Mouse (Mus musculus) lung, embryonic 15.5 days (tissue): ENCODE measurements around the gene Cdh24. TPM values are rescaled to one million over a fixed set of nuclear protein-coding genes. Genes with fewer than 3 reads are reported as not detected.
"Not testable (repeated sequence)": the region's sequence is repeated elsewhere in the genome, so short reads cannot be mapped to it uniquely, and the experiment has no call there.

ENCODE experiments used
- ATAC-seq: fragments of 200-750 bp; cut with Nextera tagmentation; 2 replicates; pipeline ENCODE4 v1.8.0; 2017; ENCODE audit warnings: moderate number of reproducible peaks, borderline replicate concordance; ENCODE audit not compliant: low FRiP score, low TSS enrichment; ENCODE audit errors: extremely low read depth
- H3K27ac ChIP-seq: fragments of 300-500 bp; sonication (generic); 2 replicates; pipeline ENCODE4 v1.5.1; 2015; ENCODE audit warnings: moderate library complexity, mild to moderate bottlenecking, inconsistent platforms
- H3K27me3 ChIP-seq: fragments of 300-500 bp; sonication (generic); 2 replicates; pipeline ENCODE4 v1.6.1; 2015; ENCODE audit warnings: inconsistent platforms
- H3K36me3 ChIP-seq: fragments of 300-500 bp; sonication (generic); 2 replicates; pipeline ENCODE4 v1.6.1; 2015; ENCODE audit warnings: inconsistent platforms
- H3K4me1 ChIP-seq: fragments of 300-500 bp; sonication (generic); 2 replicates; pipeline ENCODE4 v1.6.1; 2015; ENCODE audit warnings: inconsistent platforms
- H3K4me2 ChIP-seq: fragments of 300-500 bp; sonication (generic); 2 replicates; pipeline ENCODE4 v1.6.1; 2015; ENCODE audit warnings: inconsistent platforms, mild to moderate bottlenecking, moderate library complexity
- H3K4me3 ChIP-seq: fragments of 300-500 bp; sonication (generic); 2 replicates; pipeline ENCODE4 v1.5.1; 2015; ENCODE audit warnings: mild to moderate bottlenecking, inconsistent platforms
- H3K9ac ChIP-seq: fragments of 300-500 bp; sonication (generic); 2 replicates; pipeline ENCODE4 v1.6.1; 2015; ENCODE audit warnings: inconsistent platforms
- H3K9me3 ChIP-seq: fragments of 300-500 bp; sonication (generic); 2 replicates; pipeline ENCODE4 v1.6.1; 2016; ENCODE audit warnings: inconsistent platforms
- WGBS: fragments of 180-500 bp; shearing (Covaris S2); methylation state at CpG from one replicate; pipeline ENCODE4 v1.1.7; 2015; 5-methylcytosine and 5-hydroxymethylcytosine counted together
- polyA plus RNA-seq: library from polyadenylated mRNA; unstranded; fragments of >200 nt; fragmentation: Nextera tagmentation; extraction: Ambion mirVana; gene quantifications from 2 replicates; pipeline ENCODE4 v1.2.1, GENCODE M21; 2015

The Cdh24 gene
- polyA plus RNA-seq, 1 experiment from 2014 or later: 4.2 TPM

- peak within 1 kb of the TSS; percentile 70 for H3K4me2 ChIP-seq
- H3K9me3 ChIP-seq: no peaks in the 10 kb centered on the region
- under 1% methylated on average over 25 of the region's 25 CpGs for WGBS
- H3K9ac ChIP-seq: peak within 1 kb of the TSS; percentile 87
- H3K27me3 ChIP-seq: no peaks in the 10 kb centered on the region
- peak within 1 kb of the TSS; percentile 79 for H3K27ac ChIP-seq
- ATAC-seq: peak; percentile 80; the same call in 1 of the 2 replicates
- peak within 1 kb of the TSS; percentile 89 for H3K4me3 ChIP-seq
- H3K36me3 ChIP-seq: peaks cover 24% of the 10 kb centered on the region
- peaks cover 12% of the 10 kb centered on the region for H3K4me1 ChIP-seq
These were observed 23.2 kb downstream of the Cdh24 start, which contains the start of gene Psmb5 for GRCm38 (mm10) chr14:54617897-54618365. Gene Psmb5 (minus strand): TSS chr14:54618022.

- Histone ChIP-seq H3K4me2 (peak overlapping the region; percentile 70), H3K27me3 (no peaks in the 10 kb centered on the region), H3K27ac (peak overlapping the region; percentile 79), H3K9ac (peak overlapping the region; percentile 87), H3K36me3 (peaks cover 30% of the 10 kb centered on the region), H3K4me1 (peaks cover 12% of the 10 kb centered on the region), H3K4me3 (peak overlapping the region; percentile 89), H3K9me3 (no peaks in the 10 kb centered on the region)
- peak; percentile 52 for ATAC-seq
- 1% methylated on average over 38 of the region's 38 CpGs for WGBS
These were observed 23.8 kb downstream of the Cdh24 start for GRCm38 (mm10) chr14:54617152-54617896.

- peaks cover 37% of the 10 kb centered on the region for H3K36me3 ChIP-seq
- no peak for ATAC-seq
- no peaks in the 10 kb centered on the region for H3K27me3 ChIP-seq
- 91% methylated on average over 16 of the region's 16 CpGs for WGBS
- peaks cover 12% of the 10 kb centered on the region for H3K4me1 ChIP-seq
- H3K4me3 ChIP-seq: peak overlapping the region; percentile 89; the same call in 1 of the 2 replicates
- no peak overlapping the region for H3K27ac ChIP-seq
- H3K4me2 ChIP-seq: no peak overlapping the region
- H3K9ac ChIP-seq: no peak overlapping the region
- no peaks in the 10 kb centered on the region for H3K9me3 ChIP-seq
These were observed 24.8 kb downstream of the Cdh24 start for GRCm38 (mm10) chr14:54616226-54616825.

GRCm38 (mm10) chr14:54614130-54614529 lies 27.0 kb downstream of the Cdh24 start:
- WGBS: 84% methylated on average over 16 of the region's 16 CpGs
- Histone ChIP-seq H3K4me1 (peaks cover 12% of the 10 kb centered on the region), H3K36me3 (peaks cover 37% of the 10 kb centered on the region)
- ATAC-seq, H3K27ac ChIP-seq, H3K9ac ChIP-seq, H3K9me3 ChIP-seq, H3K4me2 ChIP-seq, H3K27me3 ChIP-seq, H3K4me3 ChIP-seq: not testable (repeated sequence)

- Histone ChIP-seq H3K27me3 (no peaks in the 10 kb centered on the region), H3K4me3 (no peak overlapping the region), H3K9ac (no peak overlapping the region), H3K4me1 (peaks cover 3% of the 10 kb centered on the region; the same call in 1 of the 2 replicates), H3K27ac (no peak overlapping the region), H3K9me3 (no peaks in the 10 kb centered on the region), H3K4me2 (no peak overlapping the region), H3K36me3 (peaks cover 31% of the 10 kb centered on the region)
- ATAC-seq: no peak
- WGBS: 67% methylated on average over 6 of the region's 6 CpGs
These were observed 30.5 kb downstream of the Cdh24 start for GRCm38 (mm10) chr14:54610648-54611047.

- Histone ChIP-seq H3K27me3 (no peaks in the 10 kb centered on the region), H3K9ac (no peak overlapping the region), H3K4me2 (no peak overlapping the region), H3K27ac (no peak overlapping the region), H3K4me1 (peaks cover 3% of the 10 kb centered on the region; the same call in 1 of the 2 replicates), H3K4me3 (no peak overlapping the region), H3K9me3 (no peaks in the 10 kb centered on the region), H3K36me3 (peaks cover 25% of the 10 kb centered on the region)
- 82% methylated on average over 4 of the region's 4 CpGs for WGBS
- ATAC-seq: no peak
These were observed 31.2 kb downstream of the Cdh24 start for GRCm38 (mm10) chr14:54609962-54610361.

- 56% methylated on average over 4 of the region's 4 CpGs for whole genome bisulfite sequencing
These were observed 31.9 kb downstream of the Cdh24 start for GRCm38 (mm10) chr14:54609245-54609644.

GRCm38 (mm10) chr14:54607226-54607625 lies 33.9 kb downstream of the Cdh24 start:
- WGBS: 36% methylated on average over 8 of the region's 8 CpGs
- Histone ChIP-seq H3K4me1 (peaks cover 18% of the 10 kb centered on the region), H3K4me3 (no peak overlapping the region), H3K9me3 (no peaks in the 10 kb centered on the region), H3K36me3 (peaks cover 7% of the 10 kb centered on the region; the same call in 1 of the 2 replicates), H3K27ac (no peak overlapping the region), H3K9ac (no peak overlapping the region), H3K27me3 (no peaks in the 10 kb centered on the region), H3K4me2 (no peak overlapping the region)
- ATAC-seq: no peak

More at GRCm38 (mm10) chr14:54609245-54609644, 31.9 kb downstream of the Cdh24 start:
- no peak overlapping the region for H3K4me2 ChIP-seq
- no peak for ATAC-seq
- H3K36me3 ChIP-seq: peaks cover 19% of the 10 kb centered on the region
- no peak overlapping the region for H3K27ac ChIP-seq
- peaks cover 7% of the 10 kb centered on the region; the same call in 1 of the 2 replicates for H3K4me1 ChIP-seq
- no peaks in the 10 kb centered on the region for H3K27me3 ChIP-seq
- no peak overlapping the region for H3K4me3 ChIP-seq
- H3K9me3 ChIP-seq: no peaks in the 10 kb centered on the region
- no peak overlapping the region for H3K9ac ChIP-seq

GRCm38 (mm10) chr14:54605752-54606321 lies 35.3 kb downstream of the Cdh24 start, which contains the start of gene 4931414P19Rik:
Gene 4931414P19Rik (minus strand): TSS chr14:54605993.
- peaks cover 20% of the 10 kb centered on the region for H3K4me1 ChIP-seq
- H3K36me3 ChIP-seq: no peaks in the 10 kb centered on the region
- H3K9ac ChIP-seq: peak within 1 kb of the TSS; percentile 54
- peak; percentile 69; the same call in 1 of the 2 replicates for ATAC-seq
- no peaks in the 10 kb centered on the region for H3K27me3 ChIP-seq
- peak within 1 kb of the TSS; percentile 52 for H3K4me3 ChIP-seq
- no peaks in the 10 kb centered on the region for H3K9me3 ChIP-seq
- 1% methylated on average over 39 of the region's 39 CpGs for WGBS
- peak within 1 kb of the TSS; percentile 71 for H3K4me2 ChIP-seq
- peak within 1 kb of the TSS; percentile 86 for H3K27ac ChIP-seq

- Histone ChIP-seq H3K4me2 (peak overlapping the region; percentile 53), H3K36me3 (no peaks in the 10 kb centered on the region), H3K9ac (no peak overlapping the region), H3K4me1 (peaks cover 20% of the 10 kb centered on the region), H3K9me3 (no peaks in the 10 kb centered on the region), H3K27me3 (no peaks in the 10 kb centered on the region), H3K27ac (peak overlapping the region; percentile 93), H3K4me3 (peak overlapping the region; percentile 65)
- no peak for ATAC-seq
- 78% methylated on average over 8 of the region's 8 CpGs for WGBS
These were observed 37.5 kb downstream of the Cdh24 start for GRCm38 (mm10) chr14:54603686-54604085.

GRCm38 (mm10) chr14:54603038-54603654 lies 38.0 kb downstream of the Cdh24 start:
- Histone ChIP-seq H3K4me2 (peak overlapping the region; percentile 53), H3K9me3 (no peaks in the 10 kb centered on the region), H3K27me3 (no peaks in the 10 kb centered on the region), H3K4me1 (peaks cover 20% of the 10 kb centered on the region), H3K36me3 (no peaks in the 10 kb centered on the region), H3K4me3 (peak overlapping the region; percentile 65), H3K27ac (peak overlapping the region; percentile 93), H3K9ac (peak overlapping the region; percentile 77)
- ATAC-seq: peak; percentile 98
- WGBS: under 1% methylated on average over 46 of the region's 46 CpGs
